Mouse (Mus musculus) T-helper 17 cell (primary cell): Measurements from ENCODE around the gene Gm9112.
"Not testable (repeated sequence)": the region's sequence is repeated elsewhere in the genome, so short reads cannot be mapped to it uniquely, and the experiment has no call there.

Experiments used
- in situ Hi-C, 2 experiments: fragments of 300-600 bp; cut with MboI, MseI; formaldehyde crosslinking; loops; 1 replicate in 1 of 2; 2 replicates in 1 of 2; pipeline ENCODE4 v1.15.1; 2025; ENCODE audit warnings: high pct_unique_total_duplicates in 2 of 2

Gm9112 gene

DNA sequence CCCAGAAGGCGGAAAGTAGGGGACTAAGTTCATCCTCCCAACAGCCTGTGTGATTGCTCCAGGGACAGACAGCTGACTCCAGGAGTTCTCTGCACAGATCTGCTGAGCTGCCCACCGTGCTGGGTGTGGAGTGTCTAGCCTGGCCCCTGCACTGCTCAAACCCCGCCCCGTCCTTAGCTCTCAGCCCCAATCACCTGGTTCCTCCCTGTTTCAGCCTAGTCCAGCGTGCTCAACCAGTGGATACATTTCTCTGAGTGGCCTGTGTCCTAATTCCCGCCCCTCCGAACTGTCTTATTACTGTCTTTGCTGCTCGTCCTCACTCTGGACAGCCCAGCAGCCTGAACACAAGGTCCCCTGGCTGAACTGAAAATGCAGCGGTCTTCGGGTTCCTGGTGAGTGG lies at the start of gene Gm9112, which contains the start of gene Dmrtc1b:
Gm9112 (minus strand) TSS at position 101 of the 400 bp plus-strand sequence.
Dmrtc1b (plus strand) TSS at position 331 of the 400 bp plus-strand sequence.
- in situ Hi-C loops: not testable (repeated sequence)

DNA sequence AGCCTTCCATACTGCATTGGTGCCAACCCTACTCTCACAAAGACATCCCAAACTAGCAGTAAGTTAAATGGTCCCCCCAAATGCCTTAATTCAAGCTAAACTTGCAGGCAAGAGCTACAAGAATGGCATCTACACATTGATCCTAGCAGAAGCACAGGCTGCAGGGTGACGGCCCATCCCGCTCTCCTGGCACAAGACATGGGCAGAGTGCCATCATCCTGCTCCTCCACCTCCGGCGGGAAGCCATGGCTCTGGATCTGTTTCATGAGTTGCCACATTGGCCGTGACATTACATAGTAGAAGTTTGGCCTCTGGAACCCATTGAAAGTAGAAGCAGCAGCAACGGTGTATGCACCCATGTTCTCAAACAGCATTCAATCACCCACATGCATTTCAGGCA lies 16.8 kb upstream of the Gm9112 start:
- in situ Hi-C loops: loop anchor here in 1 of 2 experiments (5.0 kb wide), 1 partner anchor 153 kb away; no protein-coding TSS in a partner anchor

DNA sequence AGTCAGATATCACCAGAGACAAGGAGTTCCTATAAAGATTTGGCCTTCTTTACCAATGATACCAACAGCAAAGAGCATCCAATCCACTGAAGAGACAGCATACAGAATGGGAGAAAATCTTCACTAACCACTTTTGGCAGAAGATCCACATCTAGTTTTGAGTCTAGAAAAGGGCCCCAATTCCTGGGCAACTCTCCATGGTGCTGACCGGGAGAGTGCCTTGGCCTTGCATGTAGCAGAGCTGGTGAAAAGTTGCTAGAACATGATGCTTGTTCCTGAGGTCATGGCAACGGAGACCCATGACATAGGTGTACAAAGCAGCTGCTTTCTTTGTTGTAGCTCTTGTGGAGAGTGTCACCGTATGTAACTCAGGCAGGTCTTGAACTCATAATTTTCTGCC lies 6.8 kb downstream of the Gm9112 start:
- in situ Hi-C loops: not testable (repeated sequence)

DNA sequence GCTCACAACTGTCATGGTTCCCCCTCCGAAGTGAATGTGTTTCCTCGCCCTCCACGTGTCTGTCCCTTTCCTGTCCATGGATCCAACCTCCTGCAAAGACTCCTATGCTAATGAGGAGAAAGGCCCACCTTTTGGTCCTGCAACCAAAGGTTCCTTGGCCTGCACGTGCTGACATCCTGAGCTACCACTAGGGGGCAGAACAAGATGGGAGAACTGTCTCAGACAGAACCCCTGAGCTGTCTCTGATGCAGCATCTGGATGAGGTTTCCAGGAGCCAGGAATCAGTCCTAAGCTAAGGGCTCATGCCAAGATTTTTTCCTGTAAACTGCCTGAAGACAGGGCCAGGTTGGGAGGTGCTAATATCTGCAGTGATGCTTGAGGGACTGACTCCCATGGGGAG lies 18.2 kb downstream of the Gm9112 start:
- in situ Hi-C loops: loop anchor here in 1 of 2 experiments (10.0 kb wide), 1 partner anchor 736 kb away; the partner anchor contains the start of gene Gm26992

DNA sequence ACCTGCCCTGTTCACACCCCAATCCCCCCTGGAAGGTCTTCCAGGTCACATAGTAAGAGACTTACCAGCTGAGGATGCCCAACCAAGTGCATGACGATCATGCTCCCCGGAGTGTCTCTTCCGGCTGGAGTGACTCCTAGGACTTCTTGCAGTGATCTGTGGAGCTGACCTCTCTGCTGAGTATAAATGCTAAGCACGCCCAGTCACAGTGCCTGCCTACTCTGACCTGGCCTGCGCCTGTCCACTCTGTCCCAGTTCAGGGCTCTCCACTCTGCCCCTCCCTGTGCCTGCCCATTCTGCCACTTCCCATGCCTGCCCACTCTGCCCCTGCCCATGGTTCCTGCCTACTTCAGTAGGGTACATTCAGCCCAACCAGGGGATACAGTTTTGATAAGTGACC lies 20.6 kb downstream of the Gm9112 start, which contains the start of gene Gm3880:
Gm3880 (minus strand) TSS at position 101 of the 400 bp plus-strand sequence.
- in situ Hi-C loops: loop anchor here in 1 of 2 experiments (10.0 kb wide), 1 partner anchor 738 kb away; the partner anchor contains the start of gene Gm26992

DNA sequence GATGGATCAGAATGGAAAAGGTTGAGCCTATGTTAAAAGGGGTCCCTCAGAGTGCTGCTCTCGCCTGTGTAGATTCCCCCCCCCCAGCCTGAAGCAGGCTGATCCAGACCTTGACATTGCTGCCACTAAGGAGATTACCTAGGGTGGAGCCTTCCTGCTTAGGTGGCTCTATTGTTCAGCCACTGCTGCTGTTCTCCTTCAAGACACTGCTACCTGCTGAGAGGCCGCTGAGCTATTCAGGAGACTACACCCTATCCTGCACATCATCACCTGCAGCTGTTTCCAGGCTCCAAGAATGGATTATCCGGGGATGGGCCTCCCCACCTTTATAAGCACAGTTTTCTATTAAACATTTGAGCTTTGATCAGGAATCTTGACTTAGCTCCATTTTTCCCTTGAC lies 22.7 kb downstream of the Gm9112 start:
- in situ Hi-C loops: loop anchor here (5.0 to 10.0 kb wide), 2 partner anchors 248 to 740 kb away; partner anchors contain the start of gene Gm26992 (in 1 of the 2)

DNA sequence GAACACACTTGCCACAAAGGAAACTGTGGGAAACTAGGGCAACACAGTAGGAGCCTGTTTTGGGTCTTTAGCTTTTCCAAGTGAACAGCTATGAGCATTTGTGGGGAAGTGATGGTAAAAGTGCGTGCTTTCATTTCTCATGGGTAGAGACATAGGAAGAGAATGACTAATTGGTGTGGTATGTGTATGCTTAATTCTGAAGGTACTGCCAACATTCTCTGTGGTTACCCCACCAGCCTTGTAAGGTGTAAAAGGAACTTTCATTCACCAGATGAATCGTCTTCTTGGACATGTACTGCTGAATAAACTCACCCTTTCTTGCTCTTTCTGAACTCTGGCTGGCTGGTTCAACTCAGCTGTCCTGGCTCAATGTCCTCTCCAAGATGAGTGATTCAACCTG lies 40.8 kb downstream of the Gm9112 start:
- in situ Hi-C loops: no loop called here

DNA sequence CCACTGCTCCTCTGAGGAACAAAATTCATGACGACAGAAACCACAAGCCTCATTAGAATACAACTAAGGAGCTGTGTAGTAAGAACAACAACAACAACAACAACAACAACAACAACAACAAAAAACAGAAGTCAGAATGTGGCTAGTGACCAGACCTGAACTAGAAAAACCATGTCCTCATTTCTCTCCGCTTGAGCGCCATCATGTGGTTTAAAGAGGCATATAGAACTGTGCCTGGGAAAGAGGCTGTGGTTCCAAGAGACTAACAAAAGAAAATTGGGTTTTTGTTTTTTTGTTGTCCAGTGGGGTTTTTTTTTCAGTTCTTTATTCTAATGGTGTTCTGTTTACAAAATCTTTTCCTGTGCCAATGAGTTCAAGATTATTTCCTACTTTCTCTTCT lies 46.7 kb downstream of the Gm9112 start:
- in situ Hi-C loops: no loop called here
